Mouse (Mus musculus) CH12.LX (cell line): ENCODE data around the gene Hoxb1. TPM values are rescaled to one million over a fixed set of nuclear protein-coding genes. Genes with fewer than 3 reads are reported as not detected.
A peak's percentile ranks its signal among the peaks of the same experiment; 100 is the strongest.

Source experiments
- DNase-seq: peaks from one replicate; pipeline ENCODE4 v3.0.0-alpha.2; 2013; ENCODE audit errors: extremely low read depth
- H3K27ac ChIP-seq: 2 replicates; pipeline ENCODE4 v1.5.1; 2012; ENCODE audit warnings: low read depth, mild to moderate bottlenecking, control low read depth, moderate library complexity; ENCODE audit not compliant: insufficient read depth
- H3K27me3 ChIP-seq: replicated peaks from 2 replicates; pipeline ENCODE3; 2012; ENCODE audit warnings: inconsistent platforms
- H3K36me3 ChIP-seq, 2 experiments: replicated peaks in 1 of 2; 2 replicates each; pipeline versions ENCODE3 to v1.6.1; 2012; ENCODE audit warnings: inconsistent platforms in 1 of 2, low read length in 1 of 2, mild to moderate bottlenecking in 1 of 2, mixed read lengths in 1 of 2, moderate library complexity in 1 of 2; ENCODE audit not compliant: control insufficient read depth in 1 of 2, insufficient read depth in 1 of 2
- H3K4me1 ChIP-seq, 2 experiments: 2 replicates each; pipeline ENCODE4 v1.6.1; 2012; ENCODE audit warnings: inconsistent platforms in 1 of 2, moderate library complexity in 1 of 2; ENCODE audit not compliant: insufficient read depth in 2 of 2, control insufficient read depth in 1 of 2
- H3K4me2 ChIP-seq: 2 replicates; pipeline ENCODE4 v1.6.1; 2012; ENCODE audit warnings: low read depth, mild to moderate bottlenecking, control low read depth; ENCODE audit not compliant: poor library complexity, insufficient read depth, severe bottlenecking
- H3K4me3 ChIP-seq, 3 experiments: fragments of 150-350 bp in 1 of 3; sonication (generic) in 1 of 3; replicated peaks in 1 of 3; 2 replicates each; pipeline versions ENCODE3 to v1.5.1; 2011 to 2012; ENCODE audit warnings: low read depth in 2 of 3, low read length in 2 of 3, mild to moderate bottlenecking in 2 of 3, moderate library complexity in 2 of 3, control low read depth in 1 of 3, improper control_type of control experiment in 1 of 3, inconsistent platforms in 1 of 3, mixed read lengths in 1 of 3; ENCODE audit not compliant: poor library complexity in 1 of 3
- H3K79me2 ChIP-seq: replicated peaks from 2 replicates; pipeline ENCODE4 v1.6.1; 2012; ENCODE audit warnings: mild to moderate bottlenecking, moderate library complexity; ENCODE audit not compliant: control insufficient read depth, poor library complexity, insufficient read depth, severe bottlenecking; ENCODE audit errors: extremely low read depth
- H3K9ac ChIP-seq: 2 replicates; pipeline ENCODE4 v1.6.1; 2012; ENCODE audit warnings: low read depth, mild to moderate bottlenecking, control low read depth, moderate library complexity; ENCODE audit not compliant: insufficient read depth
- H3K9me3 ChIP-seq: replicated peaks from 2 replicates; pipeline ENCODE3; 2012; ENCODE audit warnings: low read length, inconsistent platforms, mixed read lengths
- BHLHE40 ChIP-seq: IDR thresholded peaks from 2 replicates; pipeline ENCODE4 v1.6.1; 2011; ENCODE audit warnings: mild to moderate bottlenecking, low read depth, low read length, improper control_type of control experiment
- CHD1 ChIP-seq: IDR thresholded peaks from 2 replicates; pipeline ENCODE4 v1.6.1; 2012; ENCODE audit warnings: low read depth, low read length, improper control_type of control experiment, inconsistent platforms
- CTCF ChIP-seq, 2 experiments: IDR thresholded peaks in 1 of 2; conservative IDR thresholded peaks in 1 of 2; 2 replicates each; pipeline ENCODE4 v1.5.1; 2011 to 2012; ENCODE audit warnings: low read depth in 2 of 2, low read length in 2 of 2, improper control_type of control experiment in 1 of 2, inconsistent platforms in 1 of 2, mild to moderate bottlenecking in 1 of 2, moderate library complexity in 1 of 2
- ETS1 ChIP-seq: conservative IDR thresholded peaks from 2 replicates; pipeline ENCODE4 v1.6.1; 2012; ENCODE audit warnings: low read depth, mild to moderate bottlenecking, inconsistent platforms, low read length, improper control_type of control experiment, moderate library complexity
- GABPA ChIP-seq: IDR thresholded peaks from 2 replicates; pipeline ENCODE4 v1.6.1; 2012; ENCODE audit warnings: low read depth, low read length, improper control_type of control experiment, inconsistent platforms; ENCODE audit not compliant: insufficient replicate concordance
- HCFC1 ChIP-seq: IDR thresholded peaks from 2 replicates; pipeline ENCODE4 v1.6.1; 2012; ENCODE audit warnings: low read depth, mild to moderate bottlenecking, inconsistent platforms, low read length, improper control_type of control experiment
- JUN ChIP-seq: IDR thresholded peaks from 2 replicates; pipeline ENCODE4 v1.6.1; 2011; ENCODE audit warnings: low read depth, mild to moderate bottlenecking, low read length, improper control_type of control experiment, moderate library complexity; ENCODE audit not compliant: insufficient read depth
- JUND ChIP-seq: conservative IDR thresholded peaks from 2 replicates; pipeline ENCODE4 v1.6.1; 2011; ENCODE audit warnings: low read depth, low read length, improper control_type of control experiment
- MAX ChIP-seq: IDR thresholded peaks from 2 replicates; pipeline ENCODE4 v1.6.1; 2011; ENCODE audit warnings: low read length, improper control_type of control experiment
- MXI1 ChIP-seq: IDR thresholded peaks from 2 replicates; pipeline ENCODE4 v1.6.1; 2011; ENCODE audit warnings: mild to moderate bottlenecking, low read depth, low read length, improper control_type of control experiment
- MYC ChIP-seq: IDR thresholded peaks from 2 replicates; pipeline ENCODE4 v1.6.1; 2011; ENCODE audit warnings: low read depth, mild to moderate bottlenecking, improper control_type of control experiment, low read length
- NELFE ChIP-seq: IDR thresholded peaks from 2 replicates; pipeline ENCODE4 v1.6.1; 2011; ENCODE audit warnings: low read depth, low read length, improper control_type of control experiment
- NRF1 ChIP-seq: IDR thresholded peaks from 2 replicates; pipeline ENCODE4 v1.6.1; 2014; ENCODE audit warnings: low read depth, mild to moderate bottlenecking, inconsistent platforms, low read length, improper control_type of control experiment, moderate library complexity
- PAX5 ChIP-seq: IDR thresholded peaks from 2 replicates; pipeline ENCODE4 v1.6.1; 2012; ENCODE audit warnings: low read length, inconsistent platforms, mixed read lengths
- POLR2A ChIP-seq: IDR thresholded peaks from 2 replicates; pipeline ENCODE4 v1.6.1; 2011; ENCODE audit warnings: low read depth, mild to moderate bottlenecking, improper control_type of control experiment, low read length
- POLR2AphosphoS2 ChIP-seq: IDR thresholded peaks from 2 replicates; pipeline ENCODE4 v1.6.1; 2011; ENCODE audit warnings: low read depth, low read length, improper control_type of control experiment
- RAD21 ChIP-seq: IDR thresholded peaks from 2 replicates; pipeline ENCODE4 v1.6.1; 2011; ENCODE audit warnings: low read depth, mild to moderate bottlenecking, low read length, improper control_type of control experiment, moderate library complexity
- SMC3 ChIP-seq: IDR thresholded peaks from 2 replicates; pipeline ENCODE4 v1.6.1; 2011; ENCODE audit warnings: low read depth, low read length, improper control_type of control experiment
- TBP ChIP-seq: conservative IDR thresholded peaks from 2 replicates; pipeline ENCODE4 v1.6.1; 2011; ENCODE audit warnings: low read depth, low read length, improper control_type of control experiment
- TCF12 ChIP-seq: IDR thresholded peaks from 2 replicates; pipeline ENCODE4 v1.6.1; 2014; ENCODE audit warnings: low read depth, mild to moderate bottlenecking, inconsistent platforms, low read length, improper control_type of control experiment
- UBTF ChIP-seq: IDR thresholded peaks from 2 replicates; pipeline ENCODE4 v1.6.1; 2012; ENCODE audit warnings: low read depth, mild to moderate bottlenecking, inconsistent platforms, low read length, improper control_type of control experiment, moderate library complexity
- USF1 ChIP-seq: IDR thresholded peaks from 2 replicates; pipeline ENCODE4 v1.6.1; 2014; ENCODE audit warnings: low read depth, mild to moderate bottlenecking, inconsistent platforms, low read length, improper control_type of control experiment
- USF2 ChIP-seq: conservative IDR thresholded peaks from 2 replicates; pipeline ENCODE4 v1.6.1; 2011; ENCODE audit warnings: low read depth, low read length, improper control_type of control experiment
- ZC3H11A ChIP-seq: IDR thresholded peaks from 2 replicates; pipeline ENCODE4 v1.6.1; 2012; ENCODE audit warnings: low read depth, mild to moderate bottlenecking, inconsistent platforms, low read length, improper control_type of control experiment
- ZMIZ1 ChIP-seq: IDR thresholded peaks from 2 replicates; pipeline ENCODE4 v1.6.1; 2012; ENCODE audit warnings: low read depth, mild to moderate bottlenecking, inconsistent platforms, low read length, improper control_type of control experiment
- ZNF384 ChIP-seq: IDR thresholded peaks from 2 replicates; pipeline ENCODE4 v1.6.1; 2012; ENCODE audit warnings: low read depth, low read length, improper control_type of control experiment, inconsistent platforms
- dilution Hi-C: fragments of 300-500 bp; cut with MboI; formaldehyde crosslinking; loops from 2 replicates; pipeline ENCODE4 v1.14.3; 2020; ENCODE audit warnings: low sequenced_read_pairs; ENCODE audit not compliant: extremely low pct_unique_long_range_greater_than_20kb, extremely low pct_ligation_motif_present
- in situ Hi-C: fragments of 300-500 bp; cut with MboI; formaldehyde crosslinking; loops from 3 replicates; pipeline ENCODE4 v1.14.3; 2019; ENCODE audit warnings: low sequenced_read_pairs, low pct_ligation_motif_present, low pct_unique_long_range_greater_than_20kb, mixed read lengths
- polyA plus RNA-seq: library from polyadenylated mRNA; unstranded; fragments of >175 nt; gene quantifications from 2 replicates; pipeline ENCODE4 v1.2.1, GENCODE M21; 2012; ENCODE audit warnings: low read depth; ENCODE audit not compliant: insufficient read length
- total RNA-seq, 2 experiments: library from RNA; depleted of rRNA; stranded (reverse); fragments of 300-350 nt in 1 of 2; fragments of >200 nt in 1 of 2; gene quantifications; 2 replicates each; pipeline ENCODE4 v1.2.3; 2012 to 2014

The Hoxb1 gene
- total and polyA plus RNA-seq, 3 experiments: not detected

DNA sequence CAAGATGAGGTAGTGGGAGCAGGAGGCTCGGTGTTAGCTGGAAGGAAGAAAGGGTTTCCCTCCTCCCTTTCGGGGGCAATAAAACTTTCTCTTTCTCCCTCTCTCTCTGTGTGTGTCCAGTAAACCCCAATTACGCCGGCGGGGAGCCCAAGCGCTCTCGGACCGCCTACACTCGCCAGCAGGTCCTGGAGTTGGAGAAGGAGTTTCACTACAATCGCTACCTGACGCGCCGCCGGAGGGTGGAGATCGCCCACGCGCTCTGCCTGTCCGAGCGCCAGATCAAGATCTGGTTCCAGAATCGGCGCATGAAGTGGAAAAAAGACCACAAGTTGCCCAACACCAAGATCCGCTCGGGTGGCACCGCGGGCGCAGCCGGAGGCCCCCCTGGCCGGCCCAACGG is 45.6 kb upstream of the Hoxb1 start:
- H3K27ac ChIP-seq: no peak overlapping the region
- peaks cover 14% of the 10 kb centered on the region for H3K27me3 ChIP-seq
- TF ChIP-seq POLR2AphosphoS2 (no peak), CTCF (conservative IDR thresholded peaks at IDR 0.05 in 1 of 2, IDR thresholded peaks at IDR 0.05 in 1 of 2; ENCODE audit: low read depth in 2 of 2, low read length in 2 of 2) (no peak)
- peaks cover 0 to 11% of the 10 kb centered on the region in 2 experiments for H3K36me3 ChIP-seq
- H3K4me3 ChIP-seq: peak overlapping the region in 1 of 3 experiments; percentile 76
- peaks cover 4 to 15% of the 10 kb centered on the region in 2 experiments; a peak in 2 of 4 replicates for H3K4me1 ChIP-seq
- H3K79me2 ChIP-seq: no peaks in the 10 kb centered on the region
- no peaks in the 10 kb centered on the region for H3K9me3 ChIP-seq
- in situ Hi-C loops (loop anchor here (25.0 kb wide), 1 partner anchor 217 kb away; no protein-coding TSS in a partner anchor), dilution Hi-C loops (no loop called here)
- H3K9ac ChIP-seq: no peak overlapping the region
- no peak for DNase-seq
- H3K4me2 ChIP-seq: 0 out of 2 replicates have a peak overlapping the region, but pooled peaks have one; percentile 68

- H3K27me3 ChIP-seq: peaks cover 7% of the 10 kb centered on the region
- H3K9me3 ChIP-seq: no peaks in the 10 kb centered on the region
- H3K9ac ChIP-seq: no peak overlapping the region
- no peak for TF ChIP-seq JUN
- no peak for TF ChIP-seq POLR2A
- no peak for TF ChIP-seq SMC3
- TF ChIP-seq ZMIZ1: no peak
- no peak for TF ChIP-seq POLR2AphosphoS2
- no peak for TF ChIP-seq TBP
- TF ChIP-seq BHLHE40: no peak
- no peak for TF ChIP-seq JUND
- TF ChIP-seq ZNF384: no peak
- no peak for TF ChIP-seq MAX
- no peak for TF ChIP-seq TCF12
- no peak for TF ChIP-seq USF1
- no peak for TF ChIP-seq CHD1
- no peak for TF ChIP-seq ETS1
- H3K4me1 ChIP-seq: peaks cover 4 to 15% of the 10 kb centered on the region in 2 experiments; a peak in 2 of 4 replicates
- H3K4me2 ChIP-seq: no peak overlapping the region
- in situ Hi-C loops (loop anchor here (25.0 kb wide), 1 partner anchor 217 kb away; no protein-coding TSS in a partner anchor), dilution Hi-C loops (no loop called here)
- DNase-seq: no peak
- H3K4me3 ChIP-seq: no peak overlapping the region
- no peak overlapping the region for H3K27ac ChIP-seq
- peaks cover 0 to 11% of the 10 kb centered on the region in 2 experiments for H3K36me3 ChIP-seq
- H3K79me2 ChIP-seq: no peaks in the 10 kb centered on the region
Observed at GRCm38 (mm10) chr11:96320688-96321087, 44.9 kb upstream of the Hoxb1 start.

GRCm38 (mm10) chr11:96321846-96322245 is 43.7 kb upstream of the Hoxb1 start:
- no peak for DNase-seq
- H3K79me2 ChIP-seq: no peaks in the 10 kb centered on the region
- H3K27me3 ChIP-seq: no peaks in the 10 kb centered on the region
- H3K9me3 ChIP-seq: no peaks in the 10 kb centered on the region
- H3K36me3 ChIP-seq: peaks cover 0 to 11% of the 10 kb centered on the region in 2 experiments
- no peak overlapping the region for H3K4me2 ChIP-seq
- no peak overlapping the region for H3K9ac ChIP-seq
- no peak overlapping the region for H3K27ac ChIP-seq
- in situ Hi-C loops (loop anchor here (25.0 kb wide), 1 partner anchor 215 kb away; no protein-coding TSS in a partner anchor), dilution Hi-C loops (no loop called here)
- TF ChIP-seq TBP: no peak
- no peak for TF ChIP-seq JUN
- TF ChIP-seq HCFC1: no peak
- no peak for TF ChIP-seq USF2
- no peak for TF ChIP-seq POLR2AphosphoS2
- TF ChIP-seq GABPA: no peak
- TF ChIP-seq NELFE: no peak
- no peak for TF ChIP-seq ZC3H11A
- TF ChIP-seq MYC: no peak
- TF ChIP-seq UBTF: no peak
- TF ChIP-seq PAX5: no peak
- TF ChIP-seq SMC3: no peak
- no peak for TF ChIP-seq MXI1
- TF ChIP-seq TCF12: no peak
- no peak for TF ChIP-seq NRF1
- TF ChIP-seq ZNF384: no peak
- no peak for TF ChIP-seq RAD21
- peaks cover 4 to 15% of the 10 kb centered on the region in 2 experiments; a peak in 2 of 4 replicates for H3K4me1 ChIP-seq
- no peak overlapping the region for H3K4me3 ChIP-seq
